Comparison of ENCODE assay signal across 9 mouse cellular contexts in genomic region chr13:37760957-37761941, GRCm38 (mm10). TPM values are rescaled to one million over a fixed set of nuclear protein-coding genes. Genes with fewer than 3 reads are reported as not detected.
DNase-seq lines count a peak whose midpoint lies in the region; ATAC-seq lines count a peak whose summit lies in the region.
"Had no signal": no experiment of that assay in that cellular context is flagged by ENCODE, and none has a peak within 500 bp of the region (broad histone marks: within the 10 kb centered on the region; RNA-seq: fewer than 3 reads in every experiment).

No protein-coding gene starts in this region.

- no peak overlapping the region for H3K4me2 ChIP-seq in embryonic facial prominence, embryonic 11.5 days (ENCODE audit: low read depth, low read length)
- peak overlapping the region; percentile 45 for H3K4me2 ChIP-seq in midbrain, embryonic 12.5 days (replicated peaks)
- H3K4me2 ChIP-seq: limb, embryonic 12.5 days had no signal

- ATAC-seq in frontal cortex, adult (ENCODE audit: low TSS enrichment): peak; percentile 31; the same call in 1 of the 2 replicates
- no peak for ATAC-seq in embryonic facial prominence, embryonic 11.5 days (replicated peaks; ENCODE audit: insufficient number of reproducible peaks, low FRiP score, low TSS enrichment, low read depth)
- peak; percentile 91 for ATAC-seq in midbrain, embryonic 12.5 days (ENCODE audit: low FRiP score, low read depth)

- no peak overlapping the region for H3K27ac ChIP-seq in embryonic facial prominence, embryonic 11.5 days (replicated peaks; ENCODE audit: low read depth, low read length)
- H3K27ac ChIP-seq in midbrain, embryonic 12.5 days (replicated peaks): no peak overlapping the region
- H3K27ac ChIP-seq: limb, embryonic 12.5 days had no signal

- 45% methylated on average over 23 of the region's 23 CpGs for WGBS in embryonic facial prominence, embryonic 11.5 days
- 17% methylated on average over 23 of the region's 23 CpGs for WGBS in midbrain, embryonic 12.5 days

- intact Hi-C loops in heart, postnatal 14 days (cut with DNase I): no loop called here

- no peak overlapping the region for H3K4me3 ChIP-seq in embryonic facial prominence, embryonic 11.5 days (ENCODE audit: low read depth, low read length)
- H3K4me3 ChIP-seq in midbrain, embryonic 12.5 days: peak overlapping the region; percentile 18; the same call in 1 of the 2 replicates
- H3K4me3 ChIP-seq: limb, embryonic 12.5 days had no signal

- H3K27me3 ChIP-seq in embryonic facial prominence, embryonic 11.5 days (ENCODE audit: control insufficient read depth, insufficient read depth, low read length): no peaks in the 10 kb centered on the region
- peaks cover 76% of the 10 kb centered on the region for H3K27me3 ChIP-seq in midbrain, embryonic 12.5 days
- H3K27me3 ChIP-seq: limb, embryonic 12.5 days had no signal

- H3K9me3 ChIP-seq in embryonic facial prominence, embryonic 11.5 days (replicated peaks; ENCODE audit: control insufficient read depth, low read length): no peaks in the 10 kb centered on the region
- no peaks in the 10 kb centered on the region for H3K9me3 ChIP-seq in midbrain, embryonic 12.5 days
- H3K9me3 ChIP-seq: limb, embryonic 12.5 days had no signal

- no peak overlapping the region for H3K9ac ChIP-seq in embryonic facial prominence, embryonic 11.5 days (replicated peaks; ENCODE audit: low read length)
- H3K9ac ChIP-seq in midbrain, embryonic 12.5 days (replicated peaks): no peak overlapping the region
- H3K9ac ChIP-seq: limb, embryonic 12.5 days had no signal

- H3K4me1 ChIP-seq in embryonic facial prominence, embryonic 11.5 days (ENCODE audit: control insufficient read depth, insufficient read depth, low read length): no peaks in the 10 kb centered on the region
- H3K4me1 ChIP-seq in midbrain, embryonic 12.5 days: peaks cover 15% of the 10 kb centered on the region

- H3K36me3 ChIP-seq in embryonic facial prominence, embryonic 11.5 days (replicated peaks; ENCODE audit: control insufficient read depth, insufficient read depth, low read depth, low read length): no peaks in the 10 kb centered on the region
- no peaks in the 10 kb centered on the region for H3K36me3 ChIP-seq in midbrain, embryonic 12.5 days
- H3K36me3 ChIP-seq: limb, embryonic 12.5 days had no signal

- no peak for DNase-seq in frontal cortex, postnatal 25 days (ENCODE audit: low spot score in 2 of 2)
- DNase-seq in embryonic facial prominence, embryonic 11.5 days (ENCODE audit: low spot score): peak; percentile 22
- peak; percentile 35 to 52 for DNase-seq in heart, postnatal 14 days
- DNase-seq in kidney, postnatal 25 days: peak; percentile 52 to 84
- DNase-seq in MN1 (ENCODE audit: low spot score): no peak
- DNase-seq in spleen, postnatal 4 days (ENCODE audit: low spot score in 2 of 2): no peak

RNA-seq across cellular contexts. Expression of gene Rreb1, which starts 17.0 kb away (rescaled TPM):
- polyA plus RNA-seq in embryonic facial prominence, embryonic 11.5 days (2014; fragmentation: Nextera tagmentation; extraction: Ambion mirVana): 6.1 and 7.0 TPM in 2 replicates
- total RNA-seq in heart, postnatal 14 days (2021): 10 to 100 TPM; 50.4 to 54.5 TPM
- polyA plus RNA-seq in midbrain, embryonic 12.5 days (2016; fragmentation: Nextera tagmentation; extraction: Ambion mirVana): 4.6 and 5.7 TPM in 2 replicates

Comparison
In these comparisons a context has a peak if more than half of its experiments do, and no peak if none do; other contexts are left out.
1. DNase-seq: peak in embryonic facial prominence, embryonic 11.5 days (single experiment), heart, postnatal 14 days (2 of 2) and kidney, postnatal 25 days (2 of 2); none in frontal cortex, postnatal 25 days (0 of 2), MN1 (single experiment) and spleen, postnatal 4 days (0 of 2).